Mouse (Mus musculus): ENCODE results near the gene Uba5. TPM values are rescaled to one million over a fixed set of nuclear protein-coding genes. Genes with fewer than 3 reads are reported as not detected.

Gene Uba5
- polyA plus RNA-seq, 1 experiment from 2014 or later, result 42.5 TPM

DNA sequence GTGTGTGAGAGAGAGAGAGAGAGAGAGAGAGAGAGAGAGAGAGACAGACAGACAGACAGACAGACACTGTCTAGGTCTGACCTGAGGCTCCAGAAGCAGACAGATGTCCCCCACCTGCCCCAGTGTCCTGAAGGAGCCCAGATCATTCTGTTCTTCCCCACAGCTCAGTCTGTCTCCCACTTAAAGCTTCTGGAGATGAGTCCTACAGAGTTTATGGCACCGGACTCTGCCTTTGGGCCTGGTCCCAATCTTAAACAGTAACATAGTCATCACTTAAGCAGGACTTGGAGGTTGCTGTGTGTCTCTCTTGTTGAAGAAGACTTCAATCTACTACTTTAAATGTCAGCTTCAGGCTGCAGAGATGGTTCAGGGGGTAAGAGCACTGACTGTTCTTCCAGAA, 15.8 kb upstream of the Uba5 start:
- Histone ChIP-seq H3K4me3 (ENCODE audit: low read depth, low read length) (no peak overlapping the region), H3K36me3 (ENCODE audit: control insufficient read depth, insufficient read depth, low read length) (no peaks in the 10 kb centered on the region), H3K4me1 (ENCODE audit: control insufficient read depth, insufficient read depth, low read length) (no peaks in the 10 kb centered on the region), H3K9me3 (replicated peaks; ENCODE audit: control insufficient read depth, low read length) (no peaks in the 10 kb centered on the region), H3K9ac (ENCODE audit: low read depth, low read length) (no peak overlapping the region), H3K4me2 (no peak overlapping the region), H3K27me3 (ENCODE audit: control insufficient read depth, insufficient read depth, low read length) (no peaks in the 10 kb centered on the region), H3K27ac (ENCODE audit: low read depth, low read length) (no peak overlapping the region)
- WGBS (ENCODE audit: insufficient replicate concordance), result 96% methylated on average over 1 of the region's 1 CpGs
- ATAC-seq (replicated peaks; ENCODE audit: insufficient number of reproducible peaks, low FRiP score, low TSS enrichment), result no peak

DNA sequence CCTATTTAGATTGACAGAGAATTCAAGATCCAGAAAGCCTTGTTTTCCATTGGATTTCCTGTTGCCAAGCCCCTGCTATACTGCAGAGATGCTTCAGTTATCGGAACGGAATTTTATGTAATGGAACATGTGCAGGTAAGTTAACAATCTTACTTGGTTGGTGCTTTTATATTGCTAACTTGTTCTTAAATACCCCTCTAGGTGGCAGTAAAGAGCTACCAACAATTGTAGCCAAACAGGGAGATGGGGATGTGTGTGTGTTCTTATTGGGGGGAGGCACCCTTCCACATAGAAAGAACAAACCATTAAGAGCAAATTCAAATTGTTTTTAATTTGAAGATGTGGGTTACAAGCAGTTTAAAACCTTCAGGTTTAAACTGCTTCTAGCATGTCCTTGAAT, 12.9 kb upstream of the Uba5 start:
- Histone ChIP-seq H3K4me1 (ENCODE audit: control insufficient read depth, insufficient read depth, low read length) (no peaks in the 10 kb centered on the region), H3K4me3 (ENCODE audit: low read depth, low read length) (no peak overlapping the region), H3K36me3 (ENCODE audit: control insufficient read depth, insufficient read depth, low read length) (no peaks in the 10 kb centered on the region), H3K9me3 (replicated peaks; ENCODE audit: control insufficient read depth, low read length) (no peaks in the 10 kb centered on the region), H3K27ac (ENCODE audit: low read depth, low read length) (no peak overlapping the region), H3K27me3 (ENCODE audit: control insufficient read depth, insufficient read depth, low read length) (no peaks in the 10 kb centered on the region), H3K9ac (ENCODE audit: low read depth, low read length) (no peak overlapping the region), H3K4me2 (no peak overlapping the region)
- WGBS (ENCODE audit: insufficient replicate concordance), result 68% methylated on average over 2 of the region's 2 CpGs
- ATAC-seq (replicated peaks; ENCODE audit: insufficient number of reproducible peaks, low FRiP score, low TSS enrichment), result no peak

DNA sequence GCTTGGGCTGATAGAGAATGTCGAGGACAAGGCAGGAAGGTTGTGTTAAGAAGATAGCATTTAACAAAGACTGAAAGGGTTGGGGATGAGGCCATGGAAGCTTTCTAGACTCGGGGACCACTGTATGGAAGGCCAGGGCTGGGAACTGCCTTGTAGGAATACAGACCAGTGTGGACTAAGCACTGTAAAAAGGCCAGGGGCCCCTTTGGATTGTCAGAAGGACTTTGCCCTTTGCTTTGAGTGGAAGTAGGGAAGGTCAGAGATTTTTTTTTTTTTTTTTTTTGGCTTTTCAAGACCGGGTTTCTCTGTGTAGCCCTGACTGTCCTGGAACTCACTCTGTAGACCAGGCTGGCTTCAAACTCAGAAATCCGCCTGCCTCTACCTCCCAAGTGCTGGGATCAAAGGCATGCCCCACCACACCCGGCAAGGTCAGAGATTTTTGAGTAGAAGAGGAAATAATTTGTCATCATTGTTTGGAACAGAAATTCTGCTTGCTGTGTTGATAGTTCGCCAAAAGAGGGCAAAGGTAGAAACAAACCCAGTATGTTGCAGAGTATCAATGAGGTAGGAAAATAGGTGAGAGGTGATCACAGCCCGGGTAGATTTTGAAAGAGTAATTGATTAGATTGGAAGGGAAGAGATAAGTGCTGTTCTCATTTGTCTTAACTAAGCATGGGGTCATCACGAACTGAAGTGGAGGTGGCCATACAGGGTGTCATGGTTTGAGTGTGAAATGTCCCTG, 8.1 kb upstream of the Uba5 start:
- 70% methylated on average over 8 of the region's 8 CpGs for WGBS (ENCODE audit: insufficient replicate concordance)
- Histone ChIP-seq H3K4me3 (ENCODE audit: low read depth, low read length) (no peak overlapping the region), H3K9ac (ENCODE audit: low read depth, low read length) (no peak overlapping the region), H3K27me3 (ENCODE audit: control insufficient read depth, insufficient read depth, low read length) (no peaks in the 10 kb centered on the region), H3K9me3 (replicated peaks; ENCODE audit: control insufficient read depth, low read length) (no peaks in the 10 kb centered on the region), H3K4me2 (no peak overlapping the region), H3K4me1 (ENCODE audit: control insufficient read depth, insufficient read depth, low read length) (no peaks in the 10 kb centered on the region), H3K36me3 (ENCODE audit: control insufficient read depth, insufficient read depth, low read length) (no peaks in the 10 kb centered on the region), H3K27ac (ENCODE audit: low read depth, low read length) (no peak overlapping the region)
- ATAC-seq (replicated peaks; ENCODE audit: insufficient number of reproducible peaks, low FRiP score, low TSS enrichment), result no peak

DNA sequence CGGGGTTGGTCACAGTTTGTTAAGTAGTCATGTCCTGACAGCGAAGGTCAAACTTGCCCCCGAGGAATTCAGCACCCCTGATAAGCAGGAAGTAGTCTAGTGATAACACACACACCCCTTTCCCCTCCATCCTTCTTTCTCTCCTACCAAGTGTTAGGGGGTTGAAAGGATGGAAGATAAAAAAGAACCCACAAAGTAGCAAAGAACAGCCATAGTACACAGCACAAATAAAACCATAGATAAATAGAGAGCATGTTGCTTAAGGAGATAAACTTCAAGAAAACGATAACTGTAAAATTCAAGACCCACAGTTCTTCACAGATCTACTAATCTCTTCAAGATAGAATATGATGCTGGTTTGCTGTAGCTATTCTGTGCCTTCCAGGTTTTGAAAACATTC, 7.3 kb upstream of the Uba5 start:
- H3K27me3 ChIP-seq (ENCODE audit: control insufficient read depth, insufficient read depth, low read length), result no peaks in the 10 kb centered on the region
- no peak overlapping the region for H3K9ac ChIP-seq (ENCODE audit: low read depth, low read length)
- H3K4me1 ChIP-seq (ENCODE audit: control insufficient read depth, insufficient read depth, low read length), result no peaks in the 10 kb centered on the region
- H3K9me3 ChIP-seq (replicated peaks; ENCODE audit: control insufficient read depth, low read length), result no peaks in the 10 kb centered on the region
- ATAC-seq (replicated peaks; ENCODE audit: insufficient number of reproducible peaks, low FRiP score, low TSS enrichment), result no peak
- H3K4me2 ChIP-seq, result no peak overlapping the region
- no peaks in the 10 kb centered on the region for H3K36me3 ChIP-seq (ENCODE audit: control insufficient read depth, insufficient read depth, low read length)
- WGBS (ENCODE audit: insufficient replicate concordance), result 46% methylated on average over 4 of the region's 4 CpGs
- H3K27ac ChIP-seq (ENCODE audit: low read depth, low read length), result no peak overlapping the region
- H3K4me3 ChIP-seq (ENCODE audit: low read depth, low read length), result no peak overlapping the region

DNA sequence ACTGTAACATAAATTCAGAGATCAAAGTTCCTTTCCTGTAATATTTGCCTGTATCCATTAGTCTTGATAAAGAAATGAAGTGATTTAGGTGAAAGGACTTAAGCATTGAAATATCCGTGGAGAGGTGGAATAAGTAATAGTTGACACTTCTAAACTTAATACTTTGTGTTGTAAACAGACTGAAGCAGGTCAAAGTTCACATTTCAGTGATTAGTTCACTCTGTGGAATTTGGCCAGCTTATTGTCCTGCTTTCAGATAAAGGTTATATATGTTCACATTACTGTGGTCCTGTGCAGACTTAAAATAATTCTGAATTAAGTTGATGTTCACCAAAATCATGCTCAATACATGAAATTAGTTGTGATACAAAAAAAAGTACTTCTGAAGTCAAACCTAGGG, 1.6 kb upstream of the Uba5 start:
- Histone ChIP-seq H3K27ac (ENCODE audit: low read depth, low read length) (no peak overlapping the region), H3K4me3 (ENCODE audit: low read depth, low read length) (no peak overlapping the region), H3K27me3 (ENCODE audit: control insufficient read depth, insufficient read depth, low read length) (no peaks in the 10 kb centered on the region), H3K4me2 (no peak overlapping the region), H3K4me1 (ENCODE audit: control insufficient read depth, insufficient read depth, low read length) (peaks cover 13% of the 10 kb centered on the region), H3K9me3 (replicated peaks; ENCODE audit: control insufficient read depth, low read length) (no peaks in the 10 kb centered on the region), H3K36me3 (ENCODE audit: control insufficient read depth, insufficient read depth, low read length) (peaks cover 5% of the 10 kb centered on the region; the same call in 1 of the 2 replicates), H3K9ac (ENCODE audit: low read depth, low read length) (no peak overlapping the region)
- WGBS (ENCODE audit: insufficient replicate concordance), result 26% methylated on average over 1 of the region's 1 CpGs
- no peak for ATAC-seq (replicated peaks; ENCODE audit: insufficient number of reproducible peaks, low FRiP score, low TSS enrichment)

DNA sequence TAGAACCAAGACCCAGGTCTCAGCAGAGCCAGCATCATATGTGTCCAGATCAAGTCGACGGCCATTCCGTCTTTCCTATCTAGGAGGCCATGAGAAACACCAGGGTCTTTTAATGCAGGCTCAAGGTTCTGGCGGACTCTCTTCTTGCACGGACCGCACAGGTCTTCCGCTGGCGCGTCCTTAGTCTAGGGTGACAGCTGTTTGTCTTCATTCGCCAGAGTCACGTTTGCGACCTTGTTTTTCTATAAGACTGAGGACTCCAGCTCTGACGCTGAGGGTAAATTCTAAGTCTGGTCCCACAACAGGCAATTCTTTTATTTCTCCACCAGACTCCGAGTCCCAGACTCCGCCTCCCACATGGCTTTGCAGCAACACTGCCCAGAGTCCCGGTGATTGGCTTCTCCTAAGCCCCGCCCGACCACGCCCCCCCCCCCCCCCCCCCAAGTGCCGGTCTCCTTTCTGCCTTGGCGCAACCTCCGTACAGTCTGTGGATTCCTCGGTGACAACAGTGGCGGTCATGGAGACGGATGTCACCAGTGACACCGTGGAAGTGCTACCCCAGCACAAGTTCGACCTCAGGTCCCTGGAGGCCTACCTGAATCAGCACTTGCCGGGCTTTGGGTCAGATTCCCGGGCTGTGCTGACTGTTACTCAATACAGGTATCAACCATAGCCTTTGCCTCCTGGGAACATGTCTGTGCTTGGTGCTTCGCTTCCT, 469 bp upstream of the Uba5 start, which contains the start of gene Acad11:
Gene Acad11 (plus strand): TSS at position 134 of the 718 bp plus-strand sequence.
- Histone ChIP-seq H3K27me3 (ENCODE audit: control insufficient read depth, insufficient read depth, low read length) (no peaks in the 10 kb centered on the region), H3K4me2 (peak within 1 kb of the TSS; percentile 87), H3K4me1 (ENCODE audit: control insufficient read depth, insufficient read depth, low read length) (peaks cover 13% of the 10 kb centered on the region), H3K9ac (ENCODE audit: low read depth, low read length) (peak within 1 kb of the TSS; percentile 89), H3K36me3 (ENCODE audit: control insufficient read depth, insufficient read depth, low read length) (peaks cover 6% of the 10 kb centered on the region; the same call in 1 of the 2 replicates), H3K27ac (ENCODE audit: low read depth, low read length) (peak within 1 kb of the TSS; percentile 62; the same call in 1 of the 2 replicates), H3K9me3 (replicated peaks; ENCODE audit: control insufficient read depth, low read length) (no peaks in the 10 kb centered on the region), H3K4me3 (ENCODE audit: low read depth, low read length) (peak within 1 kb of the TSS; percentile 99)
- WGBS (ENCODE audit: insufficient replicate concordance), result 1% methylated on average over 30 of the region's 30 CpGs
- peak; percentile 92 for ATAC-seq (replicated peaks; ENCODE audit: insufficient number of reproducible peaks, low FRiP score, low TSS enrichment)

DNA sequence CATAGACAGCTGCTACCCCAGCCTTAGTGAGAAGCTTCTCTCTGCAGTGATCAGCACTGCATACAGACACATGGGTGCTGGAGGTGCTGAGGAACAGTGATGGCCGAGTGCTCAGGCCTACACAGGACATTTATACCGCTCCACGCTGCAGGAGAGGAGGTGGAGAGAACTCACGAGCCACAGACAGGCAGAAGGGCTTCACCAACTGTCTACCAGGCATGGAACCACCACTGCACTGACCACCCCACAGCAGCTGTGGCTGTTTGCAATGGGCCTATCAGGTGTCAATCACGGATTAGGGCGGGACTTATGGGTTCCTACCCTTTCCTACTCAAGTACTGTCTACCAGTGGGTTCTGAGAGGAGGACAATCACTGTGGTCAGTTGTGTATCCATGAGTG, 11.9 kb downstream of the Uba5 start:
- Histone ChIP-seq H3K4me2 (no peak overlapping the region), H3K27ac (ENCODE audit: low read depth, low read length) (no peak overlapping the region), H3K27me3 (ENCODE audit: control insufficient read depth, insufficient read depth, low read length) (no peaks in the 10 kb centered on the region), H3K4me1 (ENCODE audit: control insufficient read depth, insufficient read depth, low read length) (no peaks in the 10 kb centered on the region), H3K9me3 (replicated peaks; ENCODE audit: control insufficient read depth, low read length) (no peaks in the 10 kb centered on the region), H3K4me3 (ENCODE audit: low read depth, low read length) (no peak overlapping the region), H3K36me3 (ENCODE audit: control insufficient read depth, insufficient read depth, low read length) (peaks cover 43% of the 10 kb centered on the region), H3K9ac (ENCODE audit: low read depth, low read length) (no peak overlapping the region)
- ATAC-seq (replicated peaks; ENCODE audit: insufficient number of reproducible peaks, low FRiP score, low TSS enrichment), result no peak
- WGBS (ENCODE audit: insufficient replicate concordance), result 87% methylated on average over 6 of the region's 6 CpGs

DNA sequence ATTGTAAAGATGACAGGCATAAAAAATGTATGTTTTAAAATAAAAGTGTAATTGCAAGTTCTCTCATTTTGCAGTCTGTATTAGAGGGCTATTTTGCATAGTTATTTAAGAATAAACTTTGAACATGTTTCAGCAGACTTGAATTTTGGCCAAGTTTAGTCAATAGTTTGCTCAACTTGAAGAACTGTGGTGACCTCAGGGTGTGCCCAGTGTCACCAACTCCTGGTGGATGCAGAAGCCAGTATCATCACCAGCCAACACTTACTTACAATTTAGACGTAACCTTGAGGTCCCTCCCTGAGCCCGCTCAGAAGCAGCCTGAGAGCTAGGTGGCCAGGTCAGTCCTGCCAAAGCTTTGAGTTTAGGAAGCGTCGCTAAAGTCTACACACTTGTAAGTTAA, 19.3 kb downstream of the Uba5 start:
- Histone ChIP-seq H3K4me1 (ENCODE audit: control insufficient read depth, insufficient read depth, low read length) (no peaks in the 10 kb centered on the region), H3K9ac (ENCODE audit: low read depth, low read length) (no peak overlapping the region), H3K27me3 (ENCODE audit: control insufficient read depth, insufficient read depth, low read length) (no peaks in the 10 kb centered on the region), H3K27ac (ENCODE audit: low read depth, low read length) (no peak overlapping the region), H3K4me3 (ENCODE audit: low read depth, low read length) (no peak overlapping the region), H3K36me3 (ENCODE audit: control insufficient read depth, insufficient read depth, low read length) (peaks cover 17% of the 10 kb centered on the region), H3K4me2 (no peak overlapping the region), H3K9me3 (replicated peaks; ENCODE audit: control insufficient read depth, low read length) (no peaks in the 10 kb centered on the region)
- no peak for ATAC-seq (replicated peaks; ENCODE audit: insufficient number of reproducible peaks, low FRiP score, low TSS enrichment)
- WGBS (ENCODE audit: insufficient replicate concordance), result 77% methylated on average over 4 of the region's 4 CpGs

Data from heart, embryonic 11.5 days (tissue).